Mouse (Mus musculus): Measurements from ENCODE around the gene Ces3b. TPM values are rescaled to one million over a fixed set of nuclear protein-coding genes. Genes with fewer than 3 reads are reported as not detected.
"Not testable (repeated sequence)": the region's sequence is repeated elsewhere in the genome, so short reads cannot be mapped to it uniquely, and the experiment has no call there.

The Ces3b gene
- polyA plus RNA-seq, 1 experiment, result not detected

GRCm38 (mm10) chr8:105093992-105094391 is 10.4 kb downstream of the Ces3b start:
- no peak overlapping the region for H3K4me3 ChIP-seq (ENCODE audit: insufficient read depth, low read depth, low read length)
- H3K4me1 ChIP-seq (ENCODE audit: control insufficient read depth, insufficient read depth, insufficient read length, low read length), result no peaks in the 10 kb centered on the region

GRCm38 (mm10) chr8:105102101-105102785 is 18.7 kb downstream of the Ces3b start:
- H3K4me1 ChIP-seq (ENCODE audit: control insufficient read depth, insufficient read depth, insufficient read length, low read length); H3K27ac ChIP-seq (replicated peaks; ENCODE audit: low read depth, low read length); H3K4me3 ChIP-seq (ENCODE audit: insufficient read depth, low read depth, low read length): not testable (repeated sequence)

More at GRCm38 (mm10) chr8:105093992-105094391, 10.4 kb downstream of the Ces3b start:
- no peak overlapping the region for H3K27ac ChIP-seq (replicated peaks; ENCODE audit: low read depth, low read length)

DNA sequence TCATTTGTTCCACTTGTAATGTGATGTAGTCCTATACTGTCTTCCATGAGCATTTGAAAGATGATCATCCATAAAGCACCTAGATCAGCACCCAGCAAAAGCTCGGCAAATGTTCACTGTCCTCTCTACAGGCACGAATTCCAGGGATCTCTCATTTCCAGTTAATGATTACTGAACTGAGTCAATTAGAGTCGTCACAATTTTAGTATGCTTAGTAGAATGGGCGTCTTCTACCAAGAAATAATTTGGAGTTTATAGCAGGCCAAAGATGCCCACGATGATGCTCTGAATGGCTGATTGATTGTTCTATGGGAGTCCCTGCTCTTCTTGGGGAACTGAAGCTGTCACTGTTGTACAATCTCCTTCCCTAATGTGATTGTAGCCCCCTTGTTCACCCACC is 20.1 kb downstream of the Ces3b start:
- H3K27ac ChIP-seq (replicated peaks; ENCODE audit: low read depth, low read length); H3K4me3 ChIP-seq (ENCODE audit: insufficient read depth, low read depth, low read length): not testable (repeated sequence)

GRCm38 (mm10) chr8:105104220-105104619 is 20.7 kb downstream of the Ces3b start:
- Histone ChIP-seq H3K27ac (replicated peaks; ENCODE audit: low read depth, low read length) (no peak overlapping the region), H3K4me3 (ENCODE audit: insufficient read depth, low read depth, low read length) (no peak overlapping the region), H3K4me1 (ENCODE audit: control insufficient read depth, insufficient read depth, insufficient read length, low read length) (no peaks in the 10 kb centered on the region)

More for the DNA sequence above, 20.1 kb downstream of the Ces3b start:
- H3K4me1 ChIP-seq (ENCODE audit: control insufficient read depth, insufficient read depth, insufficient read length, low read length), result not testable (repeated sequence)

GRCm38 (mm10) chr8:105129864-105130263 is 46.3 kb downstream of the Ces3b start:
- H3K4me3 ChIP-seq (ENCODE audit: insufficient read depth, low read depth, low read length), result no peak overlapping the region
- no peaks in the 10 kb centered on the region for H3K4me1 ChIP-seq (ENCODE audit: control insufficient read depth, insufficient read depth, insufficient read length, low read length)
- no peak overlapping the region for H3K27ac ChIP-seq (replicated peaks; ENCODE audit: low read depth, low read length)

GRCm38 (mm10) chr8:105131509-105131908 is 48.0 kb downstream of the Ces3b start, which contains the start of gene Ces4a:
Ces4a (plus strand) TSS chr8:105131800.
- H3K4me1 ChIP-seq (ENCODE audit: control insufficient read depth, insufficient read depth, insufficient read length, low read length), result no peaks in the 10 kb centered on the region
- H3K27ac ChIP-seq (replicated peaks; ENCODE audit: low read depth, low read length), result no peak within 1 kb of the TSS
- H3K4me3 ChIP-seq (ENCODE audit: insufficient read depth, low read depth, low read length), result no peak within 1 kb of the TSS

DNA sequence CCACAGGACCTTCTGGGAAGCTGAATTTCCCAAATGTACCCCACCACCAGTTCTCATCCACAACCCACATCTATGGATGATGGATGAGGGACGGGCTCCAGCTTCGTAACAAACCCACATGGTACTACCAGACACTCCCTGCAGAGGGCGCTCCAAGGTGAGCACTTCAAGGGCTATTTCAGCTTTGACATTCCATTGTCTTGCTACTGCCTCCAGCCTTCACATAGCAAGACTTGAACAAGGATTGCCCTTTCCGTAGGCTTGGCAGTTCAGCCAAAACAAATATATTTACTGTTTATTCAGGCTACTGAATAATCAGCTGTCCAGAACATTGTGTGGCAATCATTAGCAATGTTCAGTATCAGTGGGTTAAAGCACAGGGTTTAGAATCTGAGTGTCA is 54.9 kb downstream of the Ces3b start:
- H3K27ac ChIP-seq (replicated peaks; ENCODE audit: low read depth, low read length), result no peak overlapping the region
- no peak overlapping the region for H3K4me3 ChIP-seq (ENCODE audit: insufficient read depth, low read depth, low read length)
- H3K4me1 ChIP-seq (ENCODE audit: control insufficient read depth, insufficient read depth, insufficient read length, low read length), result no peaks in the 10 kb centered on the region

- Histone ChIP-seq H3K4me1 (ENCODE audit: control insufficient read depth, insufficient read depth, insufficient read length, low read length) (no peaks in the 10 kb centered on the region), H3K4me3 (ENCODE audit: insufficient read depth, low read depth, low read length) (no peak overlapping the region), H3K27ac (replicated peaks; ENCODE audit: low read depth, low read length) (no peak overlapping the region)
These were observed 58.8 kb downstream of the Ces3b start for GRCm38 (mm10) chr8:105142395-105142794.

Other genes with a start within 250 kb of the Ces3b start
- not detected in 2 replicates for gene Ces2c, start 236.7 kb upstream of the Ces3b start, polyA plus RNA-seq (2012; ENCODE audit: insufficient read depth, insufficient read length, missing spikeins)
- gene Ces2e, start 157.5 kb upstream of the Ces3b start, polyA plus RNA-seq (2012; ENCODE audit: insufficient read depth, insufficient read length, missing spikeins), result not detected in 2 replicates
- not detected in 2 replicates for gene Ces2f, start 136.4 kb upstream of the Ces3b start, polyA plus RNA-seq (2012; ENCODE audit: insufficient read depth, insufficient read length, missing spikeins)
- 1.5 and 2.6 TPM in 2 replicates for gene Ces2g, start 122.0 kb upstream of the Ces3b start, polyA plus RNA-seq (2012; ENCODE audit: insufficient read depth, insufficient read length, missing spikeins)
- gene Ces2h, start 82.9 kb upstream of the Ces3b start, polyA plus RNA-seq (2012; ENCODE audit: insufficient read depth, insufficient read length, missing spikeins), result not detected in 2 replicates
- 0.91 TPM in 1 of 2 replicates, not detected in the other for gene Ces3a, start 35.2 kb upstream of the Ces3b start, polyA plus RNA-seq (2012; ENCODE audit: insufficient read depth, insufficient read length, missing spikeins)
- gene Ces4a, start 48.0 kb downstream of the Ces3b start, polyA plus RNA-seq (2012; ENCODE audit: insufficient read depth, insufficient read length, missing spikeins), result not detected in 2 replicates
- 14.0 and 14.7 TPM in 2 replicates for gene Cbfb, start 86.9 kb downstream of the Ces3b start, polyA plus RNA-seq (2012; ENCODE audit: insufficient read depth, insufficient read length, missing spikeins)
- 15.1 and 17.8 TPM in 2 replicates for gene D230025D16Rik, start 141.4 kb downstream of the Ces3b start, polyA plus RNA-seq (2012; ENCODE audit: insufficient read depth, insufficient read length, missing spikeins)
- gene B3gnt9, start 171.4 kb downstream of the Ces3b start, polyA plus RNA-seq (2012; ENCODE audit: insufficient read depth, insufficient read length, missing spikeins), result 1.9 and 2.8 TPM in 2 replicates
- 5.1 TPM in 2 replicates for gene Tradd, start 180.9 kb downstream of the Ces3b start, polyA plus RNA-seq (2012; ENCODE audit: insufficient read depth, insufficient read length, missing spikeins)
- 2.0 TPM in 2 replicates for gene Fbxl8, start 180.9 kb downstream of the Ces3b start, polyA plus RNA-seq (2012; ENCODE audit: insufficient read depth, insufficient read length, missing spikeins)
- 5.0 and 6.9 TPM in 2 replicates for gene Hsf4, start 186.0 kb downstream of the Ces3b start, polyA plus RNA-seq (2012; ENCODE audit: insufficient read depth, insufficient read length, missing spikeins)
- gene Nol3, start 192.4 kb downstream of the Ces3b start, polyA plus RNA-seq (2012; ENCODE audit: insufficient read depth, insufficient read length, missing spikeins), result 57.4 and 71.2 TPM in 2 replicates
- 0.63 and 1.4 TPM in 2 replicates for gene 4931428F04Rik, start 206.1 kb downstream of the Ces3b start, polyA plus RNA-seq (2012; ENCODE audit: insufficient read depth, insufficient read length, missing spikeins)
- 0.83 and 3.3 TPM in 2 replicates for gene Exoc3l, start 212.3 kb downstream of the Ces3b start, polyA plus RNA-seq (2012; ENCODE audit: insufficient read depth, insufficient read length, missing spikeins)
- 22.5 and 27.0 TPM in 2 replicates for gene E2f4, start 213.9 kb downstream of the Ces3b start, polyA plus RNA-seq (2012; ENCODE audit: insufficient read depth, insufficient read length, missing spikeins)
- 1.1 and 4.7 TPM in 2 replicates for gene Elmo3, start 221.8 kb downstream of the Ces3b start, polyA plus RNA-seq (2012; ENCODE audit: insufficient read depth, insufficient read length, missing spikeins)
- 0.83 and 0.99 TPM in 2 replicates for gene Lrrc29, start 242.5 kb downstream of the Ces3b start, polyA plus RNA-seq (2012; ENCODE audit: insufficient read depth, insufficient read length, missing spikeins)
- gene Tmem208, start 242.6 kb downstream of the Ces3b start, polyA plus RNA-seq (2012; ENCODE audit: insufficient read depth, insufficient read length, missing spikeins), result 60.5 and 72.6 TPM in 2 replicates

All from brown adipose tissue, adult 24 weeks (tissue).